Mouse (Mus musculus) liver, embryonic 15.5 days (tissue): ENCODE results near the gene Apopt1. TPM values are rescaled to one million over a fixed set of nuclear protein-coding genes. Genes with fewer than 3 reads are reported as not detected.

Experiments used
- ATAC-seq: fragments of 200-750 bp; cut with Nextera tagmentation; 2 replicates; pipeline ENCODE4 v1.8.0; 2017; ENCODE audit warnings: moderate number of reproducible peaks, mild to moderate bottlenecking, moderate library complexity; ENCODE audit not compliant: insufficient read depth
- H3K27ac ChIP-seq: fragments of 300-500 bp; sonication (generic); replicated peaks from 2 replicates; pipeline ENCODE4 v1.5.1; 2015; ENCODE audit warnings: mild to moderate bottlenecking, inconsistent platforms
- H3K27me3 ChIP-seq: fragments of 300-500 bp; sonication (generic); 2 replicates; pipeline ENCODE4 v1.6.1; 2015; ENCODE audit warnings: mild to moderate bottlenecking, inconsistent platforms
- H3K36me3 ChIP-seq: fragments of 300-500 bp; sonication (generic); replicated peaks from 2 replicates; pipeline ENCODE4 v1.6.1; 2015; ENCODE audit warnings: moderate library complexity, mild to moderate bottlenecking, inconsistent platforms
- H3K4me1 ChIP-seq: fragments of 300-500 bp; sonication (generic); replicated peaks from 2 replicates; pipeline ENCODE4 v1.6.1; 2015; ENCODE audit warnings: inconsistent platforms
- H3K4me2 ChIP-seq: fragments of 300-500 bp; sonication (generic); 2 replicates; pipeline ENCODE4 v1.6.1; 2015; ENCODE audit warnings: moderate library complexity, mild to moderate bottlenecking, inconsistent platforms
- H3K4me3 ChIP-seq: fragments of 300-500 bp; sonication (generic); replicated peaks from 2 replicates; pipeline ENCODE4 v1.5.1; 2015; ENCODE audit warnings: mild to moderate bottlenecking, inconsistent platforms
- H3K9ac ChIP-seq: fragments of 300-500 bp; sonication (generic); 2 replicates; pipeline ENCODE4 v1.6.1; 2015; ENCODE audit warnings: moderate library complexity, mild to moderate bottlenecking, inconsistent platforms
- H3K9me3 ChIP-seq: fragments of 300-500 bp; sonication (generic); replicated peaks from 2 replicates; pipeline ENCODE4 v1.6.1; 2016; ENCODE audit warnings: inconsistent platforms
- WGBS: fragments of 180-500 bp; shearing (Covaris S2); methylation state at CpG from one replicate; pipeline ENCODE4 v1.1.7; 2015; ENCODE audit warnings: mixed read lengths; ENCODE audit not compliant: insufficient replicate concordance; 5-methylcytosine and 5-hydroxymethylcytosine counted together
- polyA plus RNA-seq: library from polyadenylated mRNA; unstranded; fragments of >200 nt; fragmentation: Nextera tagmentation; extraction: Ambion mirVana; gene quantifications from 2 replicates; pipeline ENCODE4 v1.2.1, GENCODE M21; 2015

Apopt1 gene
- polyA plus RNA-seq, 1 experiment from 2014 or later: 18.1 TPM

- Histone ChIP-seq H3K27ac (0 out of 2 replicates have a peak overlapping the region, but pooled peaks have one; percentile 38), H3K36me3 (no peaks in the 10 kb centered on the region), H3K4me3 (no peak overlapping the region), H3K4me1 (peaks cover 32% of the 10 kb centered on the region), H3K4me2 (no peak overlapping the region), H3K9ac (no peak overlapping the region), H3K9me3 (no peaks in the 10 kb centered on the region), H3K27me3 (no peaks in the 10 kb centered on the region; the same call in none of the 2 replicates)
- 15% methylated on average over 12 of the region's 12 CpGs for WGBS
- peak; percentile 37 for ATAC-seq
These were observed 18.7 kb upstream of the Apopt1 start for GRCm38 (mm10) chr12:111694271-111694781.

- Histone ChIP-seq H3K36me3 (no peaks in the 10 kb centered on the region), H3K27me3 (no peaks in the 10 kb centered on the region; the same call in 1 of the 2 replicates), H3K4me3 (no peak overlapping the region), H3K27ac (0 out of 2 replicates have a peak overlapping the region, but pooled peaks have one; percentile 6), H3K4me2 (no peak overlapping the region), H3K9me3 (no peaks in the 10 kb centered on the region), H3K9ac (no peak overlapping the region), H3K4me1 (peaks cover 32% of the 10 kb centered on the region)
- WGBS: 51% methylated on average over 13 of the region's 13 CpGs
- no peak for ATAC-seq
These were observed 17.9 kb upstream of the Apopt1 start for GRCm38 (mm10) chr12:111694880-111695804.

GRCm38 (mm10) chr12:111696239-111696638 is 16.8 kb upstream of the Apopt1 start:
- Histone ChIP-seq H3K9me3 (no peaks in the 10 kb centered on the region), H3K4me3 (no peak overlapping the region), H3K27ac (no peak overlapping the region), H3K4me2 (no peak overlapping the region), H3K27me3 (no peaks in the 10 kb centered on the region; the same call in 1 of the 2 replicates), H3K36me3 (no peaks in the 10 kb centered on the region), H3K4me1 (peaks cover 32% of the 10 kb centered on the region), H3K9ac (no peak overlapping the region)
- no peak for ATAC-seq
- 22% methylated on average over 6 of the region's 6 CpGs for WGBS

GRCm38 (mm10) chr12:111697708-111698107 is 15.4 kb upstream of the Apopt1 start:
- H3K27me3 ChIP-seq: no peaks in the 10 kb centered on the region; the same call in 1 of the 2 replicates
- H3K27ac ChIP-seq: no peak overlapping the region
- ATAC-seq: no peak
- no peak overlapping the region for H3K4me3 ChIP-seq
- 46% methylated on average over 4 of the region's 4 CpGs for WGBS
- no peak overlapping the region for H3K9ac ChIP-seq
- H3K4me1 ChIP-seq: peaks cover 26% of the 10 kb centered on the region
- H3K9me3 ChIP-seq: no peaks in the 10 kb centered on the region
- H3K36me3 ChIP-seq: no peaks in the 10 kb centered on the region
- no peak overlapping the region for H3K4me2 ChIP-seq

GRCm38 (mm10) chr12:111698346-111698913 is 14.6 kb upstream of the Apopt1 start:
- 75% methylated on average over 6 of the region's 6 CpGs for WGBS
- ATAC-seq: no peak
- no peaks in the 10 kb centered on the region for H3K36me3 ChIP-seq
- H3K4me1 ChIP-seq: peaks cover 19% of the 10 kb centered on the region
- no peak overlapping the region for H3K27ac ChIP-seq
- no peak overlapping the region for H3K9ac ChIP-seq
- H3K9me3 ChIP-seq: no peaks in the 10 kb centered on the region
- H3K4me2 ChIP-seq: no peak overlapping the region
- no peak overlapping the region for H3K4me3 ChIP-seq
- H3K27me3 ChIP-seq: no peaks in the 10 kb centered on the region; the same call in 1 of the 2 replicates

GRCm38 (mm10) chr12:111699542-111699941 is 13.5 kb upstream of the Apopt1 start:
- Histone ChIP-seq H3K36me3 (no peaks in the 10 kb centered on the region), H3K4me2 (no peak overlapping the region), H3K27ac (no peak overlapping the region), H3K4me1 (peaks cover 8% of the 10 kb centered on the region), H3K9ac (no peak overlapping the region), H3K27me3 (no peaks in the 10 kb centered on the region; the same call in 1 of the 2 replicates), H3K4me3 (no peak overlapping the region), H3K9me3 (no peaks in the 10 kb centered on the region)
- no peak for ATAC-seq
- WGBS: 63% methylated on average over 4 of the region's 4 CpGs

GRCm38 (mm10) chr12:111700920-111701458 is 12.1 kb upstream of the Apopt1 start:
- Histone ChIP-seq H3K27ac (no peak overlapping the region), H3K9me3 (no peaks in the 10 kb centered on the region), H3K36me3 (no peaks in the 10 kb centered on the region), H3K4me2 (no peak overlapping the region), H3K4me1 (no peaks in the 10 kb centered on the region), H3K9ac (no peak overlapping the region), H3K4me3 (no peak overlapping the region), H3K27me3 (no peaks in the 10 kb centered on the region; the same call in 1 of the 2 replicates)
- ATAC-seq: no peak
- 62% methylated on average over 9 of the region's 9 CpGs for WGBS

- WGBS: 41% methylated on average over 3 of the region's 3 CpGs
- H3K4me3 ChIP-seq: no peak overlapping the region
- no peak overlapping the region for H3K27ac ChIP-seq
- H3K4me1 ChIP-seq: no peaks in the 10 kb centered on the region
- H3K9me3 ChIP-seq: no peaks in the 10 kb centered on the region
- ATAC-seq: no peak
- H3K9ac ChIP-seq: no peak overlapping the region
- peaks cover 8% of the 10 kb centered on the region; the same call in 1 of the 2 replicates for H3K36me3 ChIP-seq
- H3K4me2 ChIP-seq: no peak overlapping the region
- H3K27me3 ChIP-seq: no peaks in the 10 kb centered on the region
These were observed 9.8 kb upstream of the Apopt1 start for GRCm38 (mm10) chr12:111703301-111703700.

- no peak overlapping the region for H3K27ac ChIP-seq
- no peaks in the 10 kb centered on the region for H3K4me1 ChIP-seq
- no peaks in the 10 kb centered on the region for H3K9me3 ChIP-seq
- H3K9ac ChIP-seq: no peak overlapping the region
- peaks cover 20% of the 10 kb centered on the region for H3K36me3 ChIP-seq
- no peaks in the 10 kb centered on the region for H3K27me3 ChIP-seq
- H3K4me2 ChIP-seq: no peak overlapping the region
- H3K4me3 ChIP-seq: no peak overlapping the region
- no peak for ATAC-seq
- WGBS: 61% methylated on average over 9 of the region's 9 CpGs
These were observed 8.5 kb upstream of the Apopt1 start for GRCm38 (mm10) chr12:111704609-111705008.

- Histone ChIP-seq H3K36me3 (peaks cover 28% of the 10 kb centered on the region), H3K9me3 (no peaks in the 10 kb centered on the region), H3K4me2 (no peak overlapping the region), H3K9ac (no peak overlapping the region), H3K27me3 (no peaks in the 10 kb centered on the region), H3K27ac (no peak overlapping the region), H3K4me3 (no peak overlapping the region), H3K4me1 (no peaks in the 10 kb centered on the region)
- 66% methylated on average over 15 of the region's 15 CpGs for WGBS
- ATAC-seq: no peak
These were observed 7.7 kb upstream of the Apopt1 start for GRCm38 (mm10) chr12:111705186-111705973.
